Mouse (Mus musculus) intestine, postnatal 0 days (tissue): ENCODE data around the gene Zfp148. TPM values are rescaled to one million over a fixed set of nuclear protein-coding genes. Genes with fewer than 3 reads are reported as not detected.

Source experiments
- ATAC-seq: fragments of 200-750 bp; cut with Nextera tagmentation; 2 replicates; pipeline ENCODE4 v1.8.0; 2017; ENCODE audit warnings: mild to moderate bottlenecking, moderate TSS enrichment, moderate library complexity
- H3K27ac ChIP-seq: fragments of 300-500 bp; sonication (generic); 2 replicates; pipeline ENCODE4 v1.5.1; 2014; ENCODE audit warnings: mild to moderate bottlenecking, low read depth, low read length, moderate library complexity
- H3K27me3 ChIP-seq: fragments of 300-500 bp; sonication (generic); replicated peaks from 2 replicates; pipeline ENCODE4 v1.6.1; 2014; ENCODE audit warnings: low read length, mixed read lengths; ENCODE audit not compliant: control insufficient read depth, insufficient read depth
- H3K36me3 ChIP-seq: fragments of 300-500 bp; sonication (generic); 2 replicates; pipeline ENCODE4 v1.6.1; 2014; ENCODE audit warnings: mild to moderate bottlenecking, moderate library complexity; ENCODE audit not compliant: control insufficient read depth, insufficient read depth
- H3K4me1 ChIP-seq: fragments of 300-500 bp; sonication (generic); replicated peaks from 2 replicates; pipeline ENCODE4 v1.6.1; 2014; ENCODE audit warnings: antibody characterized with exemption, low read length, mixed read lengths; ENCODE audit not compliant: control insufficient read depth, insufficient read depth
- H3K4me2 ChIP-seq: fragments of 300-500 bp; sonication (generic); replicated peaks from 2 replicates; pipeline ENCODE4 v1.6.1; 2014; ENCODE audit warnings: low read depth, mild to moderate bottlenecking, moderate library complexity
- H3K4me3 ChIP-seq: fragments of 300-500 bp; sonication (generic); 2 replicates; pipeline ENCODE4 v1.5.1; 2014; ENCODE audit warnings: low read depth, low read length
- H3K9ac ChIP-seq: fragments of 300-500 bp; sonication (generic); 2 replicates; pipeline ENCODE4 v1.6.1; 2014; ENCODE audit warnings: mild to moderate bottlenecking, low read depth, low read length
- H3K9me3 ChIP-seq: fragments of 300-500 bp; sonication (generic); 2 replicates; pipeline ENCODE4 v1.6.1; 2016; ENCODE audit warnings: mixed run types; ENCODE audit not compliant: control insufficient read depth
- CTCF ChIP-seq: sonication (generic); IDR thresholded peaks from 2 replicates; pipeline ENCODE4 v1.5.1; 2016; ENCODE audit warnings: low read depth, mild to moderate bottlenecking, control low read depth, antibody characterized with exemption, moderate library complexity
- WGBS: fragments of 180-500 bp; shearing (Covaris S2); extraction: QIAGEN DNeasy Blood & Tissue Kit; methylation state at CpG from one replicate; pipeline ENCODE4 v1.1.7; 2014; 5-methylcytosine and 5-hydroxymethylcytosine counted together
- polyA plus RNA-seq: library from polyadenylated mRNA; unstranded; fragments of >200 nt; fragmentation: Nextera tagmentation; extraction: Ambion mirVana; gene quantifications from 2 replicates; pipeline ENCODE4 v1.2.1, GENCODE M21; 2015

The Zfp148 gene
- polyA plus RNA-seq, 1 experiment from 2014 or later = 20.5 TPM

DNA sequence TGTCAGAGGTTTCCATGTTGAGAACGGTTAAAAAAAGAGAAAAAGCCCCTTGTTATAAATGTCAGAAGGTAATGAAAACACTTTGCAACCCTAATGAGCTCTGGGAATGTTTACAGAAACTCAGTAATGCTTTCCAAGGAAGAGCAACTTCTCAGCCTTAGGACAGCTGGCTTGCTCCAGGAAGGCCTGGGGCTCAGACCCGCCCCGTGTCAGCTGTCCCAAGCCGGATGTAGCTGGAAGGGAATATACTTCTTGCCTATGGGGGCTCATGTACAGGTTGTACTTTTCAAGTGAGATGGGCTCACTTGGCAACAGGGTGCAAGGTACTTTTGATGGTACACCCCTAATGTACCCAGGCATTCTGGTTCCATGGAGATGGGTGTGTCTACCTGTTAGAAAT lies 164.9 kb downstream of the Zfp148 start:
- Histone ChIP-seq H3K27ac (no peak overlapping the region), H3K4me3 (no peak overlapping the region), H3K4me2 (no peak overlapping the region), H3K4me1 (no peaks in the 10 kb centered on the region), H3K9ac (no peak overlapping the region), H3K9me3 (no peaks in the 10 kb centered on the region), H3K36me3 (no peaks in the 10 kb centered on the region), H3K27me3 (no peaks in the 10 kb centered on the region)
- WGBS = 66% methylated on average over 4 of the region's 4 CpGs
- ATAC-seq = no peak
- no peak for TF ChIP-seq CTCF

DNA sequence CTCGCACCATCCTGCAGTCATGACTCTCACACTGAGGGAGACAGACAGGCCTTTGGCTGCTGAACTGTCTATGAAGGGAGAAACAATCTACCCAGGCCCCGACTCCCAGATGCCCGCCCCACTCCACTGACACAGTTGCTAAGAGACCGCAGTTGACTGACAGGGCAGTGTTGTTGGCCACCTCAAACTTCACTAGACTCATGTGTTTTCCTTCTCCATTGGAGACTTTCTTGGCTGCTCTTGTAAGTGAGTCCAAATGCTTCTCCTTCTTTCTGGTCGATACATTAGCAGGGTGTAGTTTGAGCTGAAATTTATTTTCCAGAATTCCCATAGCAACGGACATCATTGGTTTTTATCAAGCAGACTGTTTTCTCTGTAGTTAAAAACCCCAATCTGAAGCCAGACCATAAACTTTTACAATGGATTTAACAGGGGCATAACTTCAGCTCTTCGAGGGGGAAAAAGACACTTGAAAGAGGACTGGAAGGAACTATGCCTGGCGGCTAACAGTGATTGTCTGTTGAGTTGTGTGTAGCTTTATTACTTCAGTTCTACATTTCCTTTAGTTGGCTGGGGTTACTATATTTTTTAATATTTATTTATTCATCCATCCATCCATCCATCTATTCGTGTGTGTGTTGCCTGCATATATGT lies 173.2 kb downstream of the Zfp148 start:
- no peaks in the 10 kb centered on the region for H3K4me1 ChIP-seq
- WGBS = 52% methylated on average over 9 of the region's 9 CpGs
- no peak overlapping the region for H3K9ac ChIP-seq
- no peaks in the 10 kb centered on the region for H3K27me3 ChIP-seq
- no peak for TF ChIP-seq CTCF
- no peaks in the 10 kb centered on the region for H3K36me3 ChIP-seq
- no peak overlapping the region for H3K4me3 ChIP-seq
- no peak overlapping the region for H3K27ac ChIP-seq
- H3K4me2 ChIP-seq = no peak overlapping the region
- ATAC-seq = no peak
- no peaks in the 10 kb centered on the region for H3K9me3 ChIP-seq

Other genes with a start within 250 kb of the Zfp148 start
- gene Osbpl11, start 195.8 kb upstream of the Zfp148 start, polyA plus RNA-seq = 9.2 and 10.0 TPM in 2 replicates
- gene Snx4, start 129.4 kb upstream of the Zfp148 start, polyA plus RNA-seq = 103 and 105 TPM in 2 replicates
- 4.9 and 6.1 TPM in 2 replicates for gene Slc12a8, start 136.5 kb downstream of the Zfp148 start, polyA plus RNA-seq